Mouse (Mus musculus): ENCODE data around the gene Hspa2.
"Not testable (repeated sequence)": the region's sequence is repeated elsewhere in the genome, so short reads cannot be mapped to it uniquely, and the experiment has no call there.

Hspa2 gene

GRCm38 (mm10) chr12:76434111-76434510 is 30.1 kb downstream of the Hspa2 start:
- DNase-seq (ENCODE audit: low read depth, low spot score), result no peak

DNA sequence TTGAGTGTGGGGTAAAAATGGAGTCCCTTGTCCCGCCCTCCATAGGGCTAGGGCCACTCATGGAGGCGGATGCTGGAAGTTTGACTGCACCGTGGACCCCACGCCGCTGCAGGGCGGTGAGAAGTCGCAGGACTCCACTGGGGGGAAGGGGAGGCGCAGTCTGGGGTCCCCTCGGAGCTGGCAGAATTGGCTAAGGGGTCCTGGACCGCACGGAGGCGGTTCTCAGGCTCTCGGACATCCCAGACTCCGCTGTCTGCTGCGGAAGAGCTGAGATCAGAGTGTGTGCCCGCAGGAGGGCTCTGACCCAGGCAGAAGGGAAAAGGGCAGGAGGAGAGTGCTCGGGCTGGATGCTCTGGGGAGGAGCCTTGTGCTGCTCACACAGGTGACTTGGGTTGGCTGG is 31.1 kb downstream of the Hspa2 start:
- DNase-seq (ENCODE audit: low read depth, low spot score), result no peak

- no peak for DNase-seq (ENCODE audit: low read depth, low spot score)
These were observed 31.6 kb downstream of the Hspa2 start for GRCm38 (mm10) chr12:76435549-76435948.

GRCm38 (mm10) chr12:76443488-76443887 is 39.5 kb downstream of the Hspa2 start:
- DNase-seq (ENCODE audit: low read depth, low spot score), result not testable (repeated sequence)

DNA sequence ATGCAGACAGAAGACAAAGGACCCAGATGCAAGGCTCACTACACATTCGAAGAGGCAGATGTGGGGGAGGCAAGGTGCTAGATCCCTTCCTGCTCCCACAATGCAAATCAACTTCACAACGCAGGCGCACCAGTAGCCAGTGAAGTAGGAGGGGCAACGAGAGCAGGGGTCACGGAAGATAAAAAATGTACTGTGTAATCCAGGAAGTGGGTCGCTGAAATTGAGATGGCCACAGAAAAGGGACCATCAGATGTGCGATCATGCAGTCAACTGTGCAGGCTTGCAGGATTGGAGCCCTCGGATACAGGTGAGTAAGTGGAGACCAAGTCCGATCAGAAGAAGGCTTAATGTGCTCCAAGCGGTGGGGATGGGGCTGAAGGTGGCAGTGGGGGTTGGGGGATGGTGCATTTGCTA is 40.4 kb downstream of the Hspa2 start:
- DNase-seq (ENCODE audit: low read depth, low spot score), result no peak

DNA sequence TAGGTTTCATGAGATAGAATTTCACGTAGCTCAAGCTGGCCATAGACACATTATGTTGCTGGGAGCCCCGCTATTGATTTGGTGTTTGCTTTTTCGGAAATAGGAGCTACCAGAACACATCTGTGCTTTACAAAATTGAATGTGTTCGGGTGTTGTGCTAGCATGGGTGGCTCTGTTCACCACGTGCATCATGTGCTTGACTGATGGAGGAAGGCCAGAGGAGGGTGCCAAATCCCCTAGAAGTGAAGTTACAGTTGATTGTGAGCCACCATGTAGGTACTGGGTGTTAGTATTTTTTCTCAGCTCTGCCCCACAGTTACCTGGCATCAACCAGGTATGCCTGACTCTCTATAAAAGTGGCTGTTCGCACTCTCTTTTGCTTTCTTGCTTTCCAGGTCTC is 40.9 kb downstream of the Hspa2 start:
- no peak for DNase-seq (ENCODE audit: low read depth, low spot score)

DNA sequence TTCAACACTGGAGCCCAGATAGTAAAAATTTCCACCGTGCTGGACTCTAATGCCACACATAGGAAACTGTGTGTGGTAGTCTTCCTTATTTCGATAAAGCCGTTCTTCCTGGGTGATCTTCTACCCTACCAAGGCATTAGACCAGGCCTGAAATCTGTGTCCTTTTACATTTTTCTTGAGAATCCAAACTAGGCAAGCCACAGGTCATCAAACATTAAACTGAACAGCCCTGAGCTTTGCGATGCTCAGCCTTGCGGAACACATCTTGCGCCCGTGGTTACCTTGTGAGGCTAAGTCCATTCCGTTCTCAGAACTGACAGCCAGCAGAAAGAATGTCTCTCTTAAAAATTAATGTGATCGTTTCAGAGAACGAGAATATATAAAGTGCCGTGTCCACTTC is 42.2 kb downstream of the Hspa2 start:
- DNase-seq (ENCODE audit: low read depth, low spot score), result no peak

DNA sequence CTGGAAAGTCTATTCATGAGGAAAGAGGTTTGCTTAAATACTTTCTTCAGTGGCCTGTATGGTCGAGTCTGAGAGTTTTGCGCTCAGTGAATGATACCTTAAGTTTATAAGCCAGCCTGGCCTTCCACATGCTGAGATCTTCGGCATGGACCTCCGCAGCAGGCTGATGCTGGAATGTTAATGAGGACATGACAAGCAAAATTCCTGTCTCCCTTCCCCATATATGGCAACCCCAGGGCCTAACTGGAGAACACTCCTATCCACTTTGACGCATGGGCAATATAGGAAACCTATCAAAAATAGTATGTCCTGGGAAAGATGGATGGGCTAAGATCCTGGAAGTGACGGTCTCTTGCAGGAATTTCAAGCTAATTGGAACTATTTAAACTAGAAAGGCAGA is 44.2 kb downstream of the Hspa2 start:
- DNase-seq (ENCODE audit: low read depth, low spot score), result no peak

DNA sequence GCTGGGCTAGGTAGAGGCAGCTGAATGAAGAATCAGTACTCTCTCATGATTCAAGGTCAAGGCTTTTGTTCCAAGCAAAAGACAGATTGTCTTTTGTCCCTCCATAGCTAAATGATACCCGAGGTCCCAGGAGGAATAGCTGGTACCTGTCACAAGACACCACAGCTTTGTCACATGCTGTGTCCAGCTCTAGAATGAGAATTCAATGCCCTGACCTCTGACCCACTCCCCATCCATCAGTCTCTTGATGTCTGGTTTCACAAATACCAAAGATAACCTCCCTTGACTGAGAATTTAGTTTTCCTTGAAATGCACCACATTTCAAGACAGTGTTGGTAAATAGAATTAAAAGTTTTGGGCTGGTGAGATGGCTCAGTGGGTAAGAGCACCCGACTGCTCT is 48.2 kb downstream of the Hspa2 start:
- DNase-seq (ENCODE audit: low read depth, low spot score), result no peak

Measured in brain, embryonic 18.5 days (tissue).